Mouse (Mus musculus): ENCODE measurements around the gene Mxd1. TPM values are rescaled to one million over a fixed set of nuclear protein-coding genes. Genes with fewer than 3 reads are reported as not detected.

Gene Mxd1
- polyA plus RNA-seq (2015; fragmentation: Nextera tagmentation; extraction: Ambion mirVana): 51.6 and 53.8 TPM in 2 replicates

DNA sequence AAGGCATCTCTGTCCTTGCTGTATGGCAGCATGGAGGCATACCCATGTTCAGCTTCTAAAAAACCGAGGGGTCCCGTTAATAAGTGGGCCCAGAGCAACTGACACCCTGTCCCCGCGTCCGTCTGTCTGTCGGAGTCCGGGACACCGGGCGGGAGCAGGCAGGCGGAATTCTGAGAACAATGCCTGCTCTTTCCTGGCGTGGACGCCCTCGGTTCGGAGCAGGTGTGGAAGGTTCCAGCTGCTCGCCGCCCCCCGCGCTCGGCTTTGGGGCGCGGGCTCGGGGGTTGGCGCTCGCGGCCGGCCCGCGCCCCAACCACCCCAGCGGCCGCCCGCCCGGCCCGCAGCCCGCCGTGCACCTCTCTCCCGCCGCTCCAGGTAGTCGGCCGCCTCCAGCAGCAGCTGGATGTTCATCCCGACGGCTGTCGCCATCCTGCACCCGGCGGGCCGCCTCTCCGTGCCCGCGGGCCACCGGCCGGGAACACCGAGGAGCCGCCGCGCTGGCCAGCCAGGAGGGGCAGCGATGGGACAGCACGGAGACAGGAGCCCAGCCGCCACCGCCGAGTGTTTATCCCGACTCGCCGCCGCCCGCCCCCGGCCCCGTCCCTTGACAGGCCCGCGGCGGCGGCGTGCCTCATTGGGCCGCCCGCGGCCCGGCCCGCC, at the start of gene Mxd1:
Gene Mxd1, minus strand, starts transcription at position 582 of the 660 bp plus-strand sequence.
- under 1% methylated on average over 67 of the region's 76 CpGs for WGBS (ENCODE audit: insufficient replicate concordance)
- Histone ChIP-seq H3K9me3 (replicated peaks; ENCODE audit: control insufficient read depth, low read length) (no peaks in the 10 kb centered on the region), H3K4me1 (ENCODE audit: control insufficient read depth, low read depth, low read length) (peaks cover 45% of the 10 kb centered on the region), H3K4me3 (ENCODE audit: low read depth, low read length) (peak within 1 kb of the TSS; percentile 91), H3K4me2 (ENCODE audit: low read depth, low read length) (peak within 1 kb of the TSS; percentile 73), H3K36me3 (ENCODE audit: control insufficient read depth, insufficient read depth) (peaks cover 33% of the 10 kb centered on the region), H3K27ac (ENCODE audit: low read length) (peak within 1 kb of the TSS; percentile 90), H3K27me3 (ENCODE audit: control insufficient read depth, insufficient read depth, low read depth, low read length) (no peaks in the 10 kb centered on the region), H3K9ac (ENCODE audit: low read depth, low read length) (peak within 1 kb of the TSS; percentile 95)
- no peak; the same call in 1 of the 2 replicates for ATAC-seq (ENCODE audit: low read depth)

DNA sequence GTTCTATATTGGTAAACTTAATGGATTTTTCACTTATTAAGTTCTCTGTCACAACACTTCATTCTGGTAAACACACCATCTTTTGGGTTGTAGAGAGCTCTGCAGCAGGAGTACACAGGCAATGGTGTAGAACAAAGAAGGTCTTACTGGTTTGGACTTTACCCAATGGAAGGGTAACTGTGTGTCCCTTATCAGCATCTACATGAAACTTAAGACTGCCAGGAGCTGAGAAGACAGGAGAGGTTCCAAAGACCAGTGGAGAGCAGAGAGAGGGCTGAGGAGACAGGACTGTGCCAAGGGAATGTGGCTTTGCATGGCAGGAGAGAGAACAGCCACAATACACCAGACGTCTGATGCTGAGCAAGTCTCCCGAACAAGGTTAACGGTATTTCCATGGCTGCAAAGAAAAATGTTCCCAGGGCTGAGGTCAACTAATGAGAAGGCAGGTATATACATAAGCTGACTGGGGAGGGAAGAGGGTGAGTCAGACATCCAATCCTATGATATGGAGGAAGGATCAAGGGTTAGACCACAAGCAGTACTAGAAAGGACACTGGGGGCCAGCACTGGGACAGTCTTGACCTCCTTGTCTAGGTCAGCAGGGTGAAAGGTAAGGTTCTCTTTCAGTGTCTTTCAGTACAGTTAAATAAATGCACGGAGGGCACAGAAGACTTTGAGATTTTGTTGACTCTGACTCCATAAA, 39.3 kb upstream of the Mxd1 start:
- Histone ChIP-seq H3K27me3 (ENCODE audit: control insufficient read depth, insufficient read depth, low read depth, low read length) (no peaks in the 10 kb centered on the region), H3K9ac (ENCODE audit: low read depth, low read length) (no peak overlapping the region), H3K4me3 (ENCODE audit: low read depth, low read length) (no peak overlapping the region), H3K4me2 (ENCODE audit: low read depth, low read length) (no peak overlapping the region), H3K9me3 (replicated peaks; ENCODE audit: control insufficient read depth, low read length) (no peaks in the 10 kb centered on the region), H3K4me1 (ENCODE audit: control insufficient read depth, low read depth, low read length) (no peaks in the 10 kb centered on the region), H3K27ac (ENCODE audit: low read length) (no peak overlapping the region), H3K36me3 (ENCODE audit: control insufficient read depth, insufficient read depth) (no peaks in the 10 kb centered on the region)
- 82% methylated on average over 4 of the region's 4 CpGs for WGBS (ENCODE audit: insufficient replicate concordance)
- no peak for ATAC-seq (ENCODE audit: low read depth)

DNA sequence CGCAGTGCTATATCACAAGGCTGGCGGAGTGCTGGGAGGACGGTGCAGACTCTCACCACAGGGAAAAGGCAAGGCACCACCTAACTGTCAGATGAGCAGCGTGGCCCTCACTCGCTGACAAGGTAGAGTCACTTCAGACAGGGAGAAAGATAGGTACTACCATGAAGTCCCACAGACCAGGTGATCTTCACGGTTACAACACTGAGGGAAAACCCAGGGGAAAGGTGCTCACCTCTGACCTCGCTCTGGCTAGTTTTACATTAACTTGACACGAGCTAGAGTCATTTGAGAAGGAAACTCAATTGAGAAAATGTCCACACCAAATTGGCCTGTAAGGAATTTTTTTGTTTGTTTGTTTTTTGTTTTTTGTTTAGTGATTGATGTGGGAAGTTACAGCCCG, 33.6 kb upstream of the Mxd1 start:
- no peaks in the 10 kb centered on the region for H3K9me3 ChIP-seq (replicated peaks; ENCODE audit: control insufficient read depth, low read length)
- H3K27ac ChIP-seq (ENCODE audit: low read length): peak overlapping the region; percentile 54; the same call in 1 of the 2 replicates
- no peaks in the 10 kb centered on the region for H3K4me1 ChIP-seq (ENCODE audit: control insufficient read depth, low read depth, low read length)
- 69% methylated on average over 9 of the region's 9 CpGs for WGBS (ENCODE audit: insufficient replicate concordance)
- no peak overlapping the region for H3K9ac ChIP-seq (ENCODE audit: low read depth, low read length)
- 0 out of 2 replicates have a peak, but pooled peaks cover 2% of the 10 kb centered on the region for H3K36me3 ChIP-seq (ENCODE audit: control insufficient read depth, insufficient read depth)
- no peak overlapping the region for H3K4me3 ChIP-seq (ENCODE audit: low read depth, low read length)
- peak; percentile 75 for ATAC-seq (ENCODE audit: low read depth)
- no peaks in the 10 kb centered on the region for H3K27me3 ChIP-seq (ENCODE audit: control insufficient read depth, insufficient read depth, low read depth, low read length)
- H3K4me2 ChIP-seq (ENCODE audit: low read depth, low read length): no peak overlapping the region

DNA sequence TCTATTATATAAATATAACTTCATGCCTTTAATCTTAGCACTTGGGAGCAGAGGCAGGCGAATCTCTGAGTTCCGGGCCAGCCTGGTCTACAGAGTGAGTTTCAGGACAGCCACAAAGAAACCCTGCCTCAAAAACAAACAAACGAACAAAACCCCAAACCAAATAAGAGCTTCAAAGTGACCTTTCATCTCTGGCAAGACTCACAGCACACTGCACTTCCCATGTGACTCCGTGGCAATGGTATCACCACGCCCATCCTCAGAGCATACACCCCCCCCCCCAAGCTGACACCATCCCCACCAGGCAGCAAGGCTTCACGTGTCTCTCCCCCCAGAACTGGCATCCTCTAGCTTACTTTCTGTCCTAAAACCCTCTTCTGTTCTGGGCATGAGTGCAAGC, 28.9 kb upstream of the Mxd1 start:
- peak; percentile 56 for ATAC-seq (ENCODE audit: low read depth)

DNA sequence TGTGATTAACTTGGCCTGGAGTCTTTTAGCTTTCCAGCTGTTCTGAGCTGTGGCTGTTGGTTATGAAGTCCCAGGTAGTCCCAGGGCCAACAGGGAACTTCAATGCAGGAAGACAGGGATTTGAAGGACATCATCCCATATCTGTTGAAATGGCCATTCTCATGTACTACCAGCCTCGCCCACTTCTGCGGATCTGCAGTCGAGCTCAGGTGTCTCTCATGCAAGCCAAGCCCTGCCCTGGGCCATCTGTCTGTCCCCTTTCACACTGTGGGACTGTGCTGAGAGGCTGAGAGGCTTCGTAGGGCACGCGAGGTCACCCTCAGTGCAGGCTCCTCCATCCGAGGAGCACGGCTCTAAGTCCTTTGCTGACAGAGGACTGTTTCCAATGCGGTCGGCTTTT, 27.3 kb upstream of the Mxd1 start:
- 85% methylated on average over 10 of the region's 10 CpGs for WGBS (ENCODE audit: insufficient replicate concordance)
- H3K9me3 ChIP-seq (replicated peaks; ENCODE audit: control insufficient read depth, low read length): no peaks in the 10 kb centered on the region
- H3K9ac ChIP-seq (ENCODE audit: low read depth, low read length): no peak overlapping the region
- H3K27me3 ChIP-seq (ENCODE audit: control insufficient read depth, insufficient read depth, low read depth, low read length): no peaks in the 10 kb centered on the region
- H3K4me3 ChIP-seq (ENCODE audit: low read depth, low read length): no peak overlapping the region
- ATAC-seq (ENCODE audit: low read depth): no peak
- 0 out of 2 replicates have a peak, but pooled peaks cover 2% of the 10 kb centered on the region for H3K36me3 ChIP-seq (ENCODE audit: control insufficient read depth, insufficient read depth)
- H3K4me2 ChIP-seq (ENCODE audit: low read depth, low read length): no peak overlapping the region
- H3K4me1 ChIP-seq (ENCODE audit: control insufficient read depth, low read depth, low read length): no peaks in the 10 kb centered on the region
- no peak overlapping the region for H3K27ac ChIP-seq (ENCODE audit: low read length)

More for the DNA sequence above, 28.9 kb upstream of the Mxd1 start:
- Histone ChIP-seq H3K4me3 (ENCODE audit: low read depth, low read length) (no peak overlapping the region), H3K27ac (ENCODE audit: low read length) (no peak overlapping the region), H3K9ac (ENCODE audit: low read depth, low read length) (no peak overlapping the region), H3K4me2 (ENCODE audit: low read depth, low read length) (no peak overlapping the region), H3K9me3 (replicated peaks; ENCODE audit: control insufficient read depth, low read length) (no peaks in the 10 kb centered on the region), H3K4me1 (ENCODE audit: control insufficient read depth, low read depth, low read length) (no peaks in the 10 kb centered on the region), H3K27me3 (ENCODE audit: control insufficient read depth, insufficient read depth, low read depth, low read length) (no peaks in the 10 kb centered on the region), H3K36me3 (ENCODE audit: control insufficient read depth, insufficient read depth) (0 out of 2 replicates have a peak, but pooled peaks cover 2% of the 10 kb centered on the region)
- WGBS (ENCODE audit: insufficient replicate concordance): 52% methylated on average over 6 of the region's 6 CpGs

DNA sequence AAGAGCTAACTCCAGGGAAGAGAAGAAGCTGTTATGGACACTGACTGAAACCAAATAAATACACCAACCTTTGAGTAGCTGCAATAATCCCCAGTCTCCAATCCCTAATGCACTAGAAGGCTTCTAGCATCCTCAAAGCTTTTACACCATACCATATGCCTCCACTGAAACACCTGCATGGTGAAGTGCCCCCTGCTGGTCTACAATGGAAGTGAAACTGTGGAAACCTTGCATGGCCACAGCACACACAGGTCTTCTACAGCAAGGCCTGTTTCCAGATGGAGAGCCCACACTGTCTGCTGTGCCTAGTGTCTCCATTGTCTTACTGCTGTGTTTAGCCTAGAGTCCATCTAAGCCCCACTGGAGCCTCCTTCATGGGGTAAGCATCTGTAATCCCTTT, 25.5 kb upstream of the Mxd1 start:
- no peak for ATAC-seq (ENCODE audit: low read depth)
- Histone ChIP-seq H3K4me1 (ENCODE audit: control insufficient read depth, low read depth, low read length) (peaks cover 6% of the 10 kb centered on the region), H3K27me3 (ENCODE audit: control insufficient read depth, insufficient read depth, low read depth, low read length) (no peaks in the 10 kb centered on the region), H3K9ac (ENCODE audit: low read depth, low read length) (no peak overlapping the region), H3K4me3 (ENCODE audit: low read depth, low read length) (no peak overlapping the region), H3K9me3 (replicated peaks; ENCODE audit: control insufficient read depth, low read length) (no peaks in the 10 kb centered on the region), H3K27ac (ENCODE audit: low read length) (no peak overlapping the region), H3K36me3 (ENCODE audit: control insufficient read depth, insufficient read depth) (no peaks in the 10 kb centered on the region), H3K4me2 (ENCODE audit: low read depth, low read length) (no peak overlapping the region)

DNA sequence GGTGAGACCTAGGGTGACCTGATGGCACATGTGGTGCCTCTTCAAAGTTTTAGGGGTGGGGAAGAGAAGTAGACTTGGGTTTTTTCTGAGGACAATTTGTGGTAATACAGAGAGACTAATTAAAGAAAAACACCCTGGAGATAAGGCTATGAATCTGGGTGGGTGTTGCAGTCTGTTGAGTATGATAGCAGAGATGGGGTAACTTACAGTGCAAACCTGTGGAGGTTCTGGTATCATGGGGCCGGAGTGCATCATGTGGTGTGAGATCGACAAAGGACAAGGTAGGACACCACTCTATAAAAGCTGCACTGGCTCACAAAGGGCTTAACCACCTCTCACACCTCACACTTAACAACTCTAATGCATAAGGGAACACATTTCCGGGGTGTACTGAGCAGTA, 20.7 kb upstream of the Mxd1 start:
- no peaks in the 10 kb centered on the region for H3K36me3 ChIP-seq (ENCODE audit: control insufficient read depth, insufficient read depth)
- H3K9me3 ChIP-seq (replicated peaks; ENCODE audit: control insufficient read depth, low read length): no peaks in the 10 kb centered on the region
- H3K9ac ChIP-seq (ENCODE audit: low read depth, low read length): no peak overlapping the region
- WGBS (ENCODE audit: insufficient replicate concordance): 48% methylated on average over 3 of the region's 3 CpGs
- H3K4me3 ChIP-seq (ENCODE audit: low read depth, low read length): no peak overlapping the region
- H3K27ac ChIP-seq (ENCODE audit: low read length): no peak overlapping the region
- ATAC-seq (ENCODE audit: low read depth): peak; percentile 62; the same call in 1 of the 2 replicates
- no peaks in the 10 kb centered on the region for H3K27me3 ChIP-seq (ENCODE audit: control insufficient read depth, insufficient read depth, low read depth, low read length)
- peaks cover 11% of the 10 kb centered on the region for H3K4me1 ChIP-seq (ENCODE audit: control insufficient read depth, low read depth, low read length)
- H3K4me2 ChIP-seq (ENCODE audit: low read depth, low read length): no peak overlapping the region

DNA sequence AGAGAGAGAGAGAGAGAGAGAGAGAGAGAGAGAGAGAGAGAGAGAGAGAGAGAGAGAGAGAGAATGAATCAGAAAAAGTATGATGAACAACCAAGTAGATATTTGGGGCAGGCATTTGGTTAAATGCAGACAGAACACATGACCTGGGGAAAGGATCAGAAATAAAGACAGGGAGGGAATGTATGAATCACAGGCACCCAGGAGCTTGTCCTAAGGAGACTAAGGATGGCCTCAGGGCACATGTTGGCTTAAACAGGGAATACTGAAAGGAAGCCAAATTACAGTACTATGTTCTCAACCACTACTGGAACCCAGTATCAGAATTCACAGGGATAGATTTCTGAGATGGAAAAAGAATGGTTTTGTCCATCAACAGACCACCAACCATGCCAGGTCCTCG, 18.0 kb upstream of the Mxd1 start:
- no peak overlapping the region for H3K9ac ChIP-seq (ENCODE audit: low read depth, low read length)
- no peaks in the 10 kb centered on the region for H3K9me3 ChIP-seq (replicated peaks; ENCODE audit: control insufficient read depth, low read length)
- peaks cover 17% of the 10 kb centered on the region for H3K4me1 ChIP-seq (ENCODE audit: control insufficient read depth, low read depth, low read length)
- H3K4me2 ChIP-seq (ENCODE audit: low read depth, low read length): no peak overlapping the region
- no peaks in the 10 kb centered on the region for H3K27me3 ChIP-seq (ENCODE audit: control insufficient read depth, insufficient read depth, low read depth, low read length)
- 56% methylated on average over 1 of the region's 1 CpGs for WGBS (ENCODE audit: insufficient replicate concordance)
- no peak overlapping the region for H3K4me3 ChIP-seq (ENCODE audit: low read depth, low read length)
- no peak for ATAC-seq (ENCODE audit: low read depth)
- no peak overlapping the region for H3K27ac ChIP-seq (ENCODE audit: low read length)
- peaks cover 2% of the 10 kb centered on the region; the same call in 1 of the 2 replicates for H3K36me3 ChIP-seq (ENCODE audit: control insufficient read depth, insufficient read depth)

DNA sequence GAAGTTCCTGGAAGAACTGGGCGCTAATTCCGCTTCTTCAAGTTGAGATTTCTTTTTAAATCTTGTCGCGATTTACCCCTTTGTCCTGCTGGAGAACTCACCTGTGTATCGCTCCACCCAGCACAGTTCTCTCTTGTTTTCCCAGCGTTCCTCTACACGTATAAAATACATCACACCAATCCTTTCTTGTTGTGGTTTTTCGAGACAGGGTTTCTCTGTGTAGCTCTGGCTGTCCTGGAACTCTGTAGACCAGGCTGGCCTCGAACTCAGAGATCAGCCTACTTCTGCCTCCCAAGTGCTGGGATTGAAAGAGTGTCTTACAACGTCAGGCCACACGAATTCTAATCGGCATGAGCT, 15.7 kb upstream of the Mxd1 start:
- peak overlapping the region; percentile 91 for H3K27ac ChIP-seq (ENCODE audit: low read length)
- 35% methylated on average over 12 of the region's 12 CpGs for WGBS (ENCODE audit: insufficient replicate concordance)

More for the DNA sequence above, 15.7 kb upstream of the Mxd1 start:
- no peaks in the 10 kb centered on the region for H3K27me3 ChIP-seq (ENCODE audit: control insufficient read depth, insufficient read depth, low read depth, low read length)
- peaks cover 12% of the 10 kb centered on the region for H3K4me1 ChIP-seq (ENCODE audit: control insufficient read depth, low read depth, low read length)
- H3K4me3 ChIP-seq (ENCODE audit: low read depth, low read length): peak overlapping the region; percentile 87
- no peak for ATAC-seq (ENCODE audit: low read depth)
- peak overlapping the region; percentile 74 for H3K4me2 ChIP-seq (ENCODE audit: low read depth, low read length)
- peaks cover 21% of the 10 kb centered on the region for H3K36me3 ChIP-seq (ENCODE audit: control insufficient read depth, insufficient read depth)
- H3K9ac ChIP-seq (ENCODE audit: low read depth, low read length): peak overlapping the region; percentile 89
- H3K9me3 ChIP-seq (replicated peaks; ENCODE audit: control insufficient read depth, low read length): no peaks in the 10 kb centered on the region
